Mouse (Mus musculus) forelimb bud, embryonic 11.5 days (tissue): Measurements from ENCODE around the gene Pde4c.

ENCODE experiments used
- DNase-seq: peaks from one replicate; pipeline ENCODE4 v3.0.0-alpha.2; 2012; ENCODE audit warnings: low read depth, low spot score

Gene Pde4c

GRCm38 (mm10) chr8:70697366-70698250, 25.9 kb upstream of the Pde4c start:
- no peak for DNase-seq

GRCm38 (mm10) chr8:70698310-70699109, 25.0 kb upstream of the Pde4c start, which contains the start of gene Jund:
TSS of gene Jund (plus strand) at chr8:70698949.
- peak; percentile 99 for DNase-seq

GRCm38 (mm10) chr8:70699116-70699833, 24.2 kb upstream of the Pde4c start:
- peak; percentile 58 for DNase-seq

- peak; percentile 82 for DNase-seq
Measured at GRCm38 (mm10) chr8:70699834-70700554, 23.5 kb upstream of the Pde4c start.

GRCm38 (mm10) chr8:70700555-70700922, 23.0 kb upstream of the Pde4c start:
- DNase-seq = peak; percentile 95

- peak; percentile 14 for DNase-seq
Measured at GRCm38 (mm10) chr8:70701048-70701981, 22.2 kb upstream of the Pde4c start.

- no peak for DNase-seq
Measured at GRCm38 (mm10) chr8:70701982-70702841, 21.3 kb upstream of the Pde4c start.

GRCm38 (mm10) chr8:70702842-70703182, 20.7 kb upstream of the Pde4c start:
- no peak for DNase-seq

GRCm38 (mm10) chr8:70703287-70703686, 20.2 kb upstream of the Pde4c start, which contains the start of gene Iqcn:
TSS of gene Iqcn (plus strand) at chr8:70703457.
- DNase-seq = no peak

GRCm38 (mm10) chr8:70708281-70708680, 15.2 kb upstream of the Pde4c start:
- DNase-seq = no peak

- DNase-seq = no peak
Measured at GRCm38 (mm10) chr8:70709794-70710193, 13.7 kb upstream of the Pde4c start.

- DNase-seq = no peak
Measured at GRCm38 (mm10) chr8:70710296-70710695, 13.2 kb upstream of the Pde4c start.

- DNase-seq = no peak
Measured at GRCm38 (mm10) chr8:70711041-70711440, 12.5 kb upstream of the Pde4c start.

- no peak for DNase-seq
Measured at GRCm38 (mm10) chr8:70713991-70714390, 9.5 kb upstream of the Pde4c start.

- no peak for DNase-seq
Measured at GRCm38 (mm10) chr8:70715086-70715485, 8.4 kb upstream of the Pde4c start.

GRCm38 (mm10) chr8:70716521-70717400, 6.8 kb upstream of the Pde4c start:
- no peak for DNase-seq

GRCm38 (mm10) chr8:70718297-70718696, 5.2 kb upstream of the Pde4c start, which contains the start of gene Gm3336:
TSS of gene Gm3336 (plus strand) at chr8:70718543.
- DNase-seq = no peak

GRCm38 (mm10) chr8:70719796-70720270, 3.7 kb upstream of the Pde4c start:
- no peak for DNase-seq
